Mouse (Mus musculus): ENCODE measurements around the gene Sv2b.

GRCm38 (mm10) chr7:75299245-75299644, 9.8 kb downstream of the Sv2b start:
- no peak for TF ChIP-seq MAX (IDR thresholded peaks at IDR 0.05; ENCODE audit: low read depth)
- no peak for TF ChIP-seq POLR2A (IDR thresholded peaks at IDR 0.05; ENCODE audit: insufficient read length, low read depth)
- TF ChIP-seq TCF12 (IDR thresholded peaks at IDR 0.05; ENCODE audit: insufficient read depth, poor library complexity, severe bottlenecking), result no peak
- no peak for TF ChIP-seq USF1 (IDR thresholded peaks at IDR 0.05; ENCODE audit: low read depth)
